Mouse (Mus musculus): ENCODE results near the gene Cdyl.

Gene Cdyl

GRCm38 (mm10) chr13:35689560-35689959 is 29.9 kb downstream of the Cdyl start:
- DNase-seq (ENCODE audit: low spot score in 2 of 2) = no peak

- no peak for DNase-seq (ENCODE audit: low spot score in 2 of 2)
Observed at GRCm38 (mm10) chr13:35717658-35718057, 58.0 kb downstream of the Cdyl start.

- no peak for DNase-seq (ENCODE audit: low spot score in 2 of 2)
Observed at GRCm38 (mm10) chr13:35719581-35719980, 59.9 kb downstream of the Cdyl start.

- DNase-seq (ENCODE audit: low spot score in 2 of 2) = no peak
Observed at GRCm38 (mm10) chr13:35723073-35723472, 63.4 kb downstream of the Cdyl start.

DNA sequence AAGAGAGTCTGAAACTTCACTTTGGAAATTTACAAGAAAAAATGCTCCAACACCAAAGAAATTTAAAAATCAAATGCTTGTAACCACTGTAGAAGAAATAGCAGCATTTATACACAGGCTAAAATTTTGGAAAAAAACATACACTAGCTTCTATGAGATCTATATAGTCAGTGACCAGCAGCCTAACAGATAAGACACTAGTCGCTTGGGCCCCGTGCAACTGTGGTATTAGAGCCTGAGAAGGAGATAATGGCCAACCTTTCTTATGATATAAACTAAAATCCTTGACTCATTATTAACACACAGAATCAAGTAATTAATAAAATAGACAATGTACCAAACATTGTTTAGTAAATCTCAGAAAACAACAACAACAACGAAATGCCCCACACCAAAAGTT is 66.4 kb downstream of the Cdyl start:
- no peak for DNase-seq (ENCODE audit: low spot score in 2 of 2)

- no peak for DNase-seq (ENCODE audit: low spot score in 2 of 2)
Observed at GRCm38 (mm10) chr13:35732131-35732530, 72.5 kb downstream of the Cdyl start.

GRCm38 (mm10) chr13:35732891-35733596 is 73.4 kb downstream of the Cdyl start:
- DNase-seq (ENCODE audit: low spot score in 2 of 2) = no peak

DNA sequence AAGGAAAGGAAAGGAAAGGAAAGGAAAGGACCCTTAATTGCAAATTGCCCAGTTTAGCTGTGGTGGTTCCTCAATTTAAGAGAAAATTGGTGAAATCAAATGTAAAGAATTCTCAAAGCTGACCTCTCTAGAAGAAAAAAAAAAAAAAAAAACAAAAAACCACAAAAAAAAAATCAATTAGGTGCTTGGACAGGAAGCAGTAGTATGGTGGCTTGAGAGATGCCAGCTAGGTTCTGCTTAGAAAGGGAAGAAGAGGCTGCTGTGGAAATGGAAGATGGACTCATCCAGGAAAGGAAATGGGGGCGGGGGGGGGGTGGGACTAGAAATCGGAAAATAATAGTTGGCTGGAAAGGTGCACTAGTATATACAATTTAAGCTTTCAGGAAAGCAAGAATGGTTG is 77.9 kb downstream of the Cdyl start:
- no peak for DNase-seq (ENCODE audit: low spot score in 2 of 2)

DNA sequence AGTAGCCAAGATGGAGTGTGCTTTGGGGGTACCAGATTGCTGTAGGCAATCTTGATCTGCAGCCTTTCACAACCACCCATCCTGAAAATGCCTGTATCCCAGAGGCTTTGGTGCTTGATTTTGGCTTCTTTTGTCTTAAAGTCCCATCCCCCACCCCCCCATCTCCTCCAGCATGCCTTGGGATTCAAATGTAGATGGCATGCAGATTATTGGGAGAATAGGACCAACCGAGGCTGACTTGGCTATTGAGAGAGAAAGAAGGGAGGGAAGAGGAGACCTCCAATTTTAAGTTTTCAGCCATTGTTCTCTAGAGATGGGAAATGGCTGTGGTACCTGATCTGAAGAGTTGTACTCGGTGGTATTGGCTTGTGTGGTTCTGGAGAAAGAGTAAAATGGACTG is 78.6 kb downstream of the Cdyl start:
- no peak for DNase-seq (ENCODE audit: low spot score in 2 of 2)

GRCm38 (mm10) chr13:35739473-35739872 is 79.8 kb downstream of the Cdyl start:
- DNase-seq (ENCODE audit: low spot score in 2 of 2) = no peak

DNA sequence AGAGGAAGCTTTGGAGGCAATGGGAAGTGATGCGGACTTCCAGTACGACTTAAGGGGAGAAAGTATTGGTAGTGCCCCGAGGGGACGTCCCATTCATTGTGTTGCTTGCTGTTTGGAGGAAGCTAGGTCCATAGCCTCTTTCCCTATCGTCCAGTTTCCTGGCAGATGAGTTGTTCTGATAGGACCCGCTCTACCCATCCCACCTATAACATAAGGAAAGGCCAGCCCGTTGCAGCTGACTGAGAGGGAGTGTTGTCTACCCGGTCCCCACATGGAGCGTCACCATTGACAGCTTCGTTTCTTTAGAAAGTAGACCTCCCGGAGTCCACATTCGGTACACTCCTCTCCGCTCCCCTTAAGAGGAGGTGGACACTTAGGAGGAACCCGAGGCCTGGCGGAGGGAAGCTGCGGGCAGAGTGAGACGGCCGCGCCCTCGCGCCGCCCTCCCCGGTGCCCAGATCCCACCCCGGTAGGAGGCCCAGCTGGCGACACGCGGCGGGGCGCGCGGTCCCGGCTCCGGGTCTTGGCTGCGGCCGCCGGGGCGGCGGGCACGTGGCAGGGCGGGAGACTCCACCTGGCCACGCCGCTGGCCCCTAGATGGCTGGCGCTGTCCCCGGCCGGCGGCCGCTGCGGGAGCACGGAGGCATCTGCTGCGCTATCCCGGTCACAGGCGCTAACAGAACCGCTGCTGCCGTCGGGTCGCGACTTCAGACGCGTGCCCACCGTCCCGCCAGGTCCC is 80.8 kb downstream of the Cdyl start:
- DNase-seq (ENCODE audit: low spot score in 2 of 2) = peak; percentile 74 to 83

DNA sequence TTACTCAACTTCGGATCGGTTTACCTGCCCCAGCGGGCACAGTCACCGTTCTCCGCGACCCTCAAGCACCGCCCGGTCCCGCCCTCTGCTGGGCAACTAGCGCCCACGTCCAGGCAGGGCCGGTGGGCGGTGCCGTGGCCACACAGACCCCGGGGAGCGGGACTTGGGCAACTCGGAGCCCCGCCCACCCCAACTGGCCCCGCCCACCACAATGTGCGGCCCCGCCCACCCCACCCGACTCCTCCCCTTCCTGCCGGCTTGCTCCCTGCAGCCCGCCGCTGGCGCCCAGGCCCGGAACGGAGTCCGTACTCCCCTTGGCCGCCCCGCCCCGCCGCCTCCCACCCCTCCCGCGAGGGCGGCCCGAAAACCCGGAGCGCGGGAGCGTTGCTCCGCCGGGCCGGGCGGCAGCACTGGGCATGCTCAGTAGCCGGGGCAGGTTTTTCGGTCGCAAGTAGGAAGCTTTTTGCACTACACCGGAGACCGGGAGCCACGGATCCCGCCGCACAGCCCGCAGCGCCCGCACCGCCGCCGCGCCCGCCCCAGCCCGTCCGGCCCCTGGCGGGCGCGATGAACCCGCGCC is 81.5 kb downstream of the Cdyl start:
- DNase-seq (ENCODE audit: low spot score in 2 of 2) = peak; percentile 91 to 94

DNA sequence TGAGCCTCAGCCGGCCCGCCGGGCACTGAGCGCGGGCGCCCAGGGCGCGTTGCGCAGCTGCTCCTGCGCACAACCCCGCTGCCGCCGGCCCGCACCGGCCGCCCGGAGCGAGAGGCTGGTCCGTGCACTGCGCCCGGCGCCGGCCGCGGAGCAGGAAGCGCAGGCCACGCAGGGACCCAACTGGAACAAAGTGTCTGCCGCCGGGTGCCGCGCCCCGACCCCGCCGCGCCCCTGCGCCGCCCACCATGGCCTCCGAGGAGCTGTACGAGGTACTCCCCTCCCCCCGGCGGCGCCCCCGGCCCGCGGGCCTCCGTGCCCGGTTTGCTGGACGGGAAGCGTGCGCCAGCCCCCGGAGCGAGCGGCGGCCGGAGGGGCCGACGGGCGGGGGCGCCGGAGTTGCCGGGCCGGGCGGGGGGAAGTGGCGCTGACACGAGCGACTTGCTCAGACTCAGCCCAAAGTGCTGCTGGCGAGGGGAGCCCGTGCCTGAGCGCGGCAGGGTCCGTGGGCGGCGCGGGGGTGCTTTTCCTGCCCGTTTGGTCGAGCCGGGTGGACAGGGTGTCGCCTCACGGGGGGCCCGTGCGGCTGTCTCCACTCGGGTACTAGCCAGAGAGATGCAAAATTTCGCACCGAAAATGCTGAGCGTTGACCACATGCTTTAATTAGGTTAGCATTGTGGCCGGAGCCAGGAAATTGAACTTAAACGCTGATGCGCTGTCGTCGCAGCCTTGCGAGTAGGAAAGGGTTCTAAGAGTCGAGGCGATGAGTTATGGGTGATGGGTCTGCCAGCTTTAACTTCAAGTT is 82.2 kb downstream of the Cdyl start:
- DNase-seq (ENCODE audit: low spot score in 2 of 2) = peak; percentile 60 to 64

DNA sequence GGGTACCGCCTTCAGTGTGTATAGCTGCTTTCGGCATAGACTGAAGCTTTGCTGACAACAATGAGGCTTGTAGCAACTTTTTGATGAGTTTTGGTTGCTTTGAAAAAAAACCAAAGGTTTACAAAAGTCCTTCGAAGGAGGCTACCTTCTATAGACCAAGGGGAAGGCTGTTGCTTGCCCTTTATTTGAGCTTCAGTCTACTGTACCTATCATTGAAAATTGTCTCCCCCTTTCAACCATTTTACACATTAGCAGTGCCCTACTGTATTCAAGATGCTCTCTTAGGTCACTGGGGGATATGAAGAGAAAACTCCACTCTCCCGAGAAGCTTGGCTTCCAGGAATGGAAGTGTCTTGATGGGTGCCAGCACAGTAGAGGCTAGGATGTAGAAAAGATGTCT is 83.1 kb downstream of the Cdyl start:
- no peak for DNase-seq (ENCODE audit: low spot score in 2 of 2)

- no peak for DNase-seq (ENCODE audit: low spot score in 2 of 2)
Observed at GRCm38 (mm10) chr13:35743196-35743595, 83.6 kb downstream of the Cdyl start.

DNA sequence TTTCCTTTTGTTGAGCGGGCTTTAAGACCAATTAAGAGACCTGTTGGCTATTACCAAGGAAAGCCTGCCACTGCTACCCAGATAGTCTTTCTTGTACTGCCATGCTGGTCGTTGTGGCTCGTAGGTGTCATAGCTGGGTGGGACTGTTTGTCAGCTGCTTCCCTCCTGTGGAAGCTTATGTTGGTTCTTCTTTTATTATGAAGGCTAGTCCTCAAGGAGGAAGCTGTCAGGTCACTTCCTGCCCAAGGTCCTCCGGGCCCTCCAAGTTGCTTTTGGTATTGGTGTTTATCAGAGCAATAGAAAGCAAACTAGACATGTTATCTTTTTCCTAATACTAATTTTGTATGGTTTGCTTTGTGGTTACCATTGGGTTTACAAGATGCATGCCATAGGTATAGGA is 89.6 kb downstream of the Cdyl start:
- no peak for DNase-seq (ENCODE audit: low spot score in 2 of 2)

- DNase-seq (ENCODE audit: low spot score in 2 of 2) = no peak
Observed at GRCm38 (mm10) chr13:35749680-35750079, 90.0 kb downstream of the Cdyl start.

DNA sequence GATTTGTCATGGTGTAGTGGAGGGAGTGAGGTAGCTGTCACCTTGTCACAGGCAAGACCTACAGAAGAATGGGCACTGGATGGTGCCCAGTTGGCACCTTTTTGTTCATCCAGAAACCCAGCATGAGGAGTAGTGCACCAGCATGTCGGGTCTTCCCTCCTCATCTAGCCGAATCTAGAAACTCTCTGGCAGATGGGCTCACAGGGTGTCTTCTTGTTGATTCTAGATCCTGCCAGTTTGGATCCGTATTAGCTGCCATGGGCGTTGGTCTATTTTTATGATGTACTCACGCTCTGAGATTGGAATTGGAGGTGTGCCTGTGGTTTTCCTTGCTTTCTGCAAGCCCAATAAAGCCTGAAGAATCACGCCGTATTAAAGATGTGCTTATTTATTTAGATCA is 92.4 kb downstream of the Cdyl start:
- no peak for DNase-seq (ENCODE audit: low spot score in 2 of 2)

DNA sequence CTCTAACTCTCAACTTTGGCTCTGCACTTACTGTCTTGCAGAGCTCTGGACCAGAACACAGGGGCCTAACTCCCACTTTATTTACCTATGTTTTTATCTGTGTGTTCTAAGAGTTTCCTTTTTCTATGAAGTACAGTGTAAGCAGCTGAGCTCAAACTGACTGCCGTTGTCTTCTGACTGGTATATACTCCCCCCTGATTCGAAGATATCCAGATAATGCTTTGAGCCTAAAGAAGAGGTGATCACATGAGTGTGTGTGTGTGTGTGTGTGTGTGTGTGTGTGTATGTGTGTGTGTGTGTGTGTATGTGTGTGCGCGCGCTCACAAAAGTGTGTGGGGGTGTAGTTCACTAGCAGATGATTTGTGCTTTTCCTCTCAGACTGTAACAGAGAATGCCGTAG is 95.4 kb downstream of the Cdyl start:
- no peak for DNase-seq (ENCODE audit: low spot score in 2 of 2)

GRCm38 (mm10) chr13:35755655-35756283 is 96.1 kb downstream of the Cdyl start:
- DNase-seq (ENCODE audit: low spot score in 2 of 2) = no peak

- DNase-seq (ENCODE audit: low spot score in 2 of 2) = no peak
Observed at GRCm38 (mm10) chr13:35756393-35757338, 97.0 kb downstream of the Cdyl start.

Data from urinary bladder, postnatal 4 days (tissue).